Mouse (Mus musculus) lung, embryonic 15.5 days (tissue): ENCODE data around the gene Fam172a. TPM values are rescaled to one million over a fixed set of nuclear protein-coding genes. Genes with fewer than 3 reads are reported as not detected.

Experiments
- ATAC-seq: fragments of 200-750 bp; cut with Nextera tagmentation; 2 replicates; pipeline ENCODE4 v1.8.0; 2017; ENCODE audit warnings: moderate number of reproducible peaks, borderline replicate concordance; ENCODE audit not compliant: low FRiP score, low TSS enrichment; ENCODE audit errors: extremely low read depth
- H3K27ac ChIP-seq: fragments of 300-500 bp; sonication (generic); 2 replicates; pipeline ENCODE4 v1.5.1; 2015; ENCODE audit warnings: moderate library complexity, mild to moderate bottlenecking, inconsistent platforms
- H3K27me3 ChIP-seq: fragments of 300-500 bp; sonication (generic); 2 replicates; pipeline ENCODE4 v1.6.1; 2015; ENCODE audit warnings: inconsistent platforms
- H3K36me3 ChIP-seq: fragments of 300-500 bp; sonication (generic); 2 replicates; pipeline ENCODE4 v1.6.1; 2015; ENCODE audit warnings: inconsistent platforms
- H3K4me1 ChIP-seq: fragments of 300-500 bp; sonication (generic); 2 replicates; pipeline ENCODE4 v1.6.1; 2015; ENCODE audit warnings: inconsistent platforms
- H3K4me2 ChIP-seq: fragments of 300-500 bp; sonication (generic); 2 replicates; pipeline ENCODE4 v1.6.1; 2015; ENCODE audit warnings: inconsistent platforms, mild to moderate bottlenecking, moderate library complexity
- H3K4me3 ChIP-seq: fragments of 300-500 bp; sonication (generic); 2 replicates; pipeline ENCODE4 v1.5.1; 2015; ENCODE audit warnings: mild to moderate bottlenecking, inconsistent platforms
- H3K9ac ChIP-seq: fragments of 300-500 bp; sonication (generic); 2 replicates; pipeline ENCODE4 v1.6.1; 2015; ENCODE audit warnings: inconsistent platforms
- H3K9me3 ChIP-seq: fragments of 300-500 bp; sonication (generic); 2 replicates; pipeline ENCODE4 v1.6.1; 2016; ENCODE audit warnings: inconsistent platforms
- WGBS: fragments of 180-500 bp; shearing (Covaris S2); methylation state at CpG from one replicate; pipeline ENCODE4 v1.1.7; 2015; 5-methylcytosine and 5-hydroxymethylcytosine counted together
- polyA plus RNA-seq: library from polyadenylated mRNA; unstranded; fragments of >200 nt; fragmentation: Nextera tagmentation; extraction: Ambion mirVana; gene quantifications from 2 replicates; pipeline ENCODE4 v1.2.1, GENCODE M21; 2015

Gene Fam172a
- polyA plus RNA-seq, 1 experiment from 2014 or later = 32.6 TPM

- Histone ChIP-seq H3K9me3 (no peaks in the 10 kb centered on the region), H3K27ac (no peak overlapping the region), H3K27me3 (no peaks in the 10 kb centered on the region), H3K4me2 (no peak overlapping the region), H3K36me3 (no peaks in the 10 kb centered on the region), H3K9ac (no peak overlapping the region), H3K4me1 (no peaks in the 10 kb centered on the region), H3K4me3 (no peak overlapping the region)
- 52% methylated on average over 2 of the region's 2 CpGs for WGBS
- ATAC-seq = no peak
Observed at GRCm38 (mm10) chr13:77868314-77868713, 166.5 kb downstream of the Fam172a start.

GRCm38 (mm10) chr13:77878120-77878519 lies 176.3 kb downstream of the Fam172a start:
- no peak overlapping the region for H3K9ac ChIP-seq
- no peaks in the 10 kb centered on the region for H3K27me3 ChIP-seq
- no peaks in the 10 kb centered on the region for H3K4me1 ChIP-seq
- H3K36me3 ChIP-seq = no peaks in the 10 kb centered on the region
- H3K27ac ChIP-seq = no peak overlapping the region
- 78% methylated on average over 4 of the region's 4 CpGs for WGBS
- no peak for ATAC-seq
- no peaks in the 10 kb centered on the region for H3K9me3 ChIP-seq
- no peak overlapping the region for H3K4me3 ChIP-seq
- no peak overlapping the region for H3K4me2 ChIP-seq

DNA sequence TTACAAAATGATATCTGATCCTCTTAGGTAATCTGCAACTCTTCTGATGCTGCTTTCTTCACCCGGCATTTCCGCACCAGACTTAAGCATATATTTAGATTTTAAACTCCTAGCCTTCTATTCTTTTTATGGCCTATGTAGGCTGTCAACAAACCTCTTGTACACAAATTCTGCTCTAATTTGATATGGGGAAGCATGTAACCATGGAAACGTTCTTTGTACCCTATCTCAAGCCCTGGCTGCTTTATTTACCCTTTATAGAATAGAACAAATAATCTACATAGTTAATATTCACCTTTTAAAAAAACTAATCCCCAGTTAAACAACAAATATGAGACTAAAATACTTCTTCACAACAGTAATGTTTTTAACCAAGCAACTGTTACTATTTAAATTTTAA lies 176.7 kb downstream of the Fam172a start:
- no peaks in the 10 kb centered on the region for H3K9me3 ChIP-seq
- no peaks in the 10 kb centered on the region for H3K4me1 ChIP-seq
- H3K36me3 ChIP-seq = no peaks in the 10 kb centered on the region
- no peak overlapping the region for H3K4me3 ChIP-seq
- no peak overlapping the region for H3K9ac ChIP-seq
- WGBS = 73% methylated on average over 3 of the region's 3 CpGs
- H3K27ac ChIP-seq = no peak overlapping the region
- H3K4me2 ChIP-seq = no peak overlapping the region
- ATAC-seq = no peak
- no peaks in the 10 kb centered on the region for H3K27me3 ChIP-seq

GRCm38 (mm10) chr13:77897619-77898018 lies 195.8 kb downstream of the Fam172a start:
- Histone ChIP-seq H3K4me1 (peaks cover 1% of the 10 kb centered on the region; the same call in 1 of the 2 replicates), H3K36me3 (no peaks in the 10 kb centered on the region), H3K4me2 (no peak overlapping the region), H3K9ac (no peak overlapping the region), H3K27ac (no peak overlapping the region), H3K9me3 (no peaks in the 10 kb centered on the region), H3K27me3 (no peaks in the 10 kb centered on the region), H3K4me3 (no peak overlapping the region)
- WGBS = 32% methylated on average over 2 of the region's 2 CpGs
- no peak for ATAC-seq

DNA sequence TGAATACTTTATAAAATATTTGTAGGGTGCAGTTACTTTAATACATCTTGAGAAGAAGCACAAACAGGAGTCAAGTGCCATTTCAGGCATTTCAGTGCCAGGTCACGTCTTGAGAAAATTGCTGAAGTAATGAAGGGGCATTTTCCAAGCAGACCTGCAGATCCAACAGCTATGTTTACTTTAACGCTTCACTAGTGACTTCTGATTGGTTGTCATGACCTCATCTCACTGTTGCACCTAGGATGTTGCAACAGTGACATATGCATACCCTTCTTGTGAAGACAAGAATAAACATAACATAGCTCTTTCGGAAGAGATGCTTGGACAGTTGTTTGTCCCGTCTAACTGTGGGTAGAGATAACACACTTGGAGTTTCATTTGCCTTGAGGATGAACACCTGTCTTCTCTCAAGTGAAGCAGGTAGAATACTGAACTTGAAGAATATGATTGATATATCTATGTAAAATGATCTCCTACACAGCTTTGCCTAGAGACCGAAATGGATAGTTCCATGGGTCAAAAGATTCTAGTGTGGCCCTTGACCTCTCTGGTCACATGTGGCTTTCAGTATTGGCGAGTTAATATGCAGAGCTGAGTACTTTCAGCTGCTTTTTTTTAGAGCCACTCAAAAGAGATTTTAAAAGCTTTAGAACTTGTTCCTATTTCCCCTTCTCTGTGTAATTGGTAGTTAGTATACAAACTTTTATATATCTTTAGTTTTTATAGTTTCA lies 196.4 kb downstream of the Fam172a start:
- 32% methylated on average over 6 of the region's 6 CpGs for WGBS
- no peak for ATAC-seq
- no peaks in the 10 kb centered on the region for H3K4me1 ChIP-seq
- no peaks in the 10 kb centered on the region for H3K9me3 ChIP-seq
- H3K9ac ChIP-seq = no peak overlapping the region
- no peaks in the 10 kb centered on the region for H3K36me3 ChIP-seq
- no peak overlapping the region for H3K4me3 ChIP-seq
- no peak overlapping the region for H3K27ac ChIP-seq
- no peaks in the 10 kb centered on the region for H3K27me3 ChIP-seq
- H3K4me2 ChIP-seq = no peak overlapping the region

- Histone ChIP-seq H3K36me3 (no peaks in the 10 kb centered on the region), H3K4me2 (no peak overlapping the region), H3K9ac (no peak overlapping the region), H3K27ac (no peak overlapping the region), H3K4me1 (no peaks in the 10 kb centered on the region), H3K27me3 (no peaks in the 10 kb centered on the region), H3K4me3 (no peak overlapping the region), H3K9me3 (no peaks in the 10 kb centered on the region)
- 33% methylated on average over 1 of the region's 1 CpGs for WGBS
- no peak for ATAC-seq
Observed at GRCm38 (mm10) chr13:77899725-77900124, 197.9 kb downstream of the Fam172a start.

- H3K4me1 ChIP-seq = no peaks in the 10 kb centered on the region
- H3K27me3 ChIP-seq = no peaks in the 10 kb centered on the region
- H3K36me3 ChIP-seq = no peaks in the 10 kb centered on the region
- no peak overlapping the region for H3K4me2 ChIP-seq
- no peaks in the 10 kb centered on the region for H3K9me3 ChIP-seq
- no peak overlapping the region for H3K27ac ChIP-seq
- no peak overlapping the region for H3K9ac ChIP-seq
- ATAC-seq = no peak
- no peak overlapping the region for H3K4me3 ChIP-seq
Observed at GRCm38 (mm10) chr13:77900843-77901242, 199.0 kb downstream of the Fam172a start.

DNA sequence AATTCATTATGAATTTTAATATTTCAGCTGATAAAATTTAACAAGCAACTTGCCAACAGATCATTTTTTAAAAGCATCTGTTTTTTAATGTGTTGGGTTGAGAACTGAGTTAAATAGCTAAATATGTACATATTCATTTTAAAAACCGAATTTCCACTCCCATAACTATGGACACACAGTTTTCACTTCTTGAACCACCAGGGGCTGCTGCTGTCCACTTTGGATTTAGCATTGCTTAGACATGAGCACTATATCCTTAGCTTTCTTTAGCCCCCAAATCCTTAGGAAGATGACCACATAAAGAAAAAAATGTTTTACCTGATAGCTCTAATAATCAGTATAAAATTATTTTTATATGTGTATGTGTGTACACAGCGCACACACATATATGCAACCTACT lies 207.4 kb downstream of the Fam172a start:
- H3K4me2 ChIP-seq = no peak overlapping the region
- WGBS = 78% methylated on average over 2 of the region's 2 CpGs
- H3K9me3 ChIP-seq = no peaks in the 10 kb centered on the region
- H3K4me1 ChIP-seq = no peaks in the 10 kb centered on the region
- no peak overlapping the region for H3K9ac ChIP-seq
- no peak overlapping the region for H3K27ac ChIP-seq
- H3K36me3 ChIP-seq = no peaks in the 10 kb centered on the region
- no peak overlapping the region for H3K4me3 ChIP-seq
- no peaks in the 10 kb centered on the region for H3K27me3 ChIP-seq
- ATAC-seq = no peak

DNA sequence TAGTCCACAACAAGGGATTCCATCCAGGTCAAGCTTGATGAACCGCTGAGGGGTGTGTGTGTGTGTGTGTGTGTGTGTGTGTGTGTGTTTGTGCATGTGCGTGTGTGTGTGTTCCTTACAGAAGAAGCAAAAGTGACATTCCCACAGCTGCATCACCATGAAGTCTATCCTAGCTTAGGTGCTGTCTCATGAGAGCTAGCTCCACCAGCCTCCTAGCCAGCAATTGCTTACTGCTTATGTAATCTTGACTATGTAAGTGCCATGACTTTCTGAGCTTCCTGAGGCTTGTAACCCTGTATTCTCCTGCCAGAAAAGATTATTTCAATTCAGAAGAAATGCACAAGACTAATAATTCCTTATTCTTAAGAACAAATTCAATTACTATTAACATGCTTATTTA lies 221.0 kb downstream of the Fam172a start:
- H3K4me1 ChIP-seq = no peaks in the 10 kb centered on the region
- H3K4me3 ChIP-seq = no peak overlapping the region
- no peak overlapping the region for H3K4me2 ChIP-seq
- ATAC-seq = no peak
- no peaks in the 10 kb centered on the region for H3K27me3 ChIP-seq
- no peak overlapping the region for H3K27ac ChIP-seq
- 76% methylated on average over 2 of the region's 2 CpGs for WGBS
- H3K9me3 ChIP-seq = no peaks in the 10 kb centered on the region
- no peaks in the 10 kb centered on the region for H3K36me3 ChIP-seq
- no peak overlapping the region for H3K9ac ChIP-seq

DNA sequence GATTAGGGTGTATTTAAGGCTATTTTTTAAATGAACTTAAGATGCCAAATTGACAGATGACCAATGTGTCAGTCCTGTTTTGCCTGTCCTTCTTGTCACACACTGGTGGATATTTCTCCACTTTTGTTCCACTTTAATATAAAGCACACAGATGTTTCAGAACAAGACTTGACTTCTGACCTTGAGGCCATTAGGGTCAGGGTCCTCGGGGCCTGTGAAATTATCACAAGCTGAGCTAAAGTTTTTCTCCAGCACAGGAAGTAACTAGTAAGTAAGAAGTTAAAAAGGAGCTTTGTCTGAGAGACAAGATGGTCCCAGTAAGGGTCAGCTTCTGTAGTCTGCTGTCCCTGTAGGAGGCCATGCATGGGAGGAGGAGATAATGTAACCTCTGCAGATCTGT lies 255.8 kb downstream of the Fam172a start:
- H3K27ac ChIP-seq = no peak overlapping the region
- no peak overlapping the region for H3K9ac ChIP-seq
- WGBS = 34% methylated on average over 1 of the region's 1 CpGs
- H3K4me1 ChIP-seq = no peaks in the 10 kb centered on the region
- no peaks in the 10 kb centered on the region for H3K27me3 ChIP-seq
- H3K4me3 ChIP-seq = no peak overlapping the region
- H3K9me3 ChIP-seq = no peaks in the 10 kb centered on the region
- H3K36me3 ChIP-seq = no peaks in the 10 kb centered on the region
- H3K4me2 ChIP-seq = no peak overlapping the region
- no peak for ATAC-seq

- Histone ChIP-seq H3K4me2 (no peak overlapping the region), H3K4me3 (no peak overlapping the region), H3K27ac (no peak overlapping the region), H3K4me1 (no peaks in the 10 kb centered on the region), H3K9me3 (no peaks in the 10 kb centered on the region), H3K36me3 (no peaks in the 10 kb centered on the region), H3K9ac (no peak overlapping the region), H3K27me3 (no peaks in the 10 kb centered on the region)
- WGBS = 87% methylated on average over 4 of the region's 4 CpGs
- no peak for ATAC-seq
Observed at GRCm38 (mm10) chr13:77959493-77960272, 257.9 kb downstream of the Fam172a start.

DNA sequence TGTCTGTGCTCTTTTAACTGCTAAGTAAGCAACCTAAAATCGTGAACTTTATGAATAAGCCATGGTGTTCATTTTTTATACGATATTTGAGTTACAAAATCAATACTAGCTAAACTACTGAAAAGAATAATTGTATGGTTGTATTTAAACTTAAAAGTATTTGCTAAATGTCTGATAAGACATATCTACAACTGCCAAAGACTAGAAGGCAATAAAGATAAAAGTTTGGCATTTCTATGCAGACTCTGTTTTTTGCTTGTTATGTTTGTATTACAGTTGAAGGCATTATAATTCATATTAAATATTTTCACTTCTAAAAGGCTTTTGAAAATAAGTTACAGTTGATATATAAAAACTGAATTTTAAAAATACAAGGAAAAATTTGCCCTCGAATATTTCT lies 274.4 kb downstream of the Fam172a start:
- Histone ChIP-seq H3K9ac (no peak overlapping the region), H3K4me3 (no peak overlapping the region), H3K27me3 (no peaks in the 10 kb centered on the region), H3K4me2 (no peak overlapping the region), H3K36me3 (no peaks in the 10 kb centered on the region), H3K4me1 (no peaks in the 10 kb centered on the region), H3K9me3 (no peaks in the 10 kb centered on the region), H3K27ac (no peak overlapping the region)
- no peak for ATAC-seq
- 39% methylated on average over 3 of the region's 3 CpGs for WGBS
